ENCODE assay signal across 8 mouse cellular contexts in the genomic region with DNA sequence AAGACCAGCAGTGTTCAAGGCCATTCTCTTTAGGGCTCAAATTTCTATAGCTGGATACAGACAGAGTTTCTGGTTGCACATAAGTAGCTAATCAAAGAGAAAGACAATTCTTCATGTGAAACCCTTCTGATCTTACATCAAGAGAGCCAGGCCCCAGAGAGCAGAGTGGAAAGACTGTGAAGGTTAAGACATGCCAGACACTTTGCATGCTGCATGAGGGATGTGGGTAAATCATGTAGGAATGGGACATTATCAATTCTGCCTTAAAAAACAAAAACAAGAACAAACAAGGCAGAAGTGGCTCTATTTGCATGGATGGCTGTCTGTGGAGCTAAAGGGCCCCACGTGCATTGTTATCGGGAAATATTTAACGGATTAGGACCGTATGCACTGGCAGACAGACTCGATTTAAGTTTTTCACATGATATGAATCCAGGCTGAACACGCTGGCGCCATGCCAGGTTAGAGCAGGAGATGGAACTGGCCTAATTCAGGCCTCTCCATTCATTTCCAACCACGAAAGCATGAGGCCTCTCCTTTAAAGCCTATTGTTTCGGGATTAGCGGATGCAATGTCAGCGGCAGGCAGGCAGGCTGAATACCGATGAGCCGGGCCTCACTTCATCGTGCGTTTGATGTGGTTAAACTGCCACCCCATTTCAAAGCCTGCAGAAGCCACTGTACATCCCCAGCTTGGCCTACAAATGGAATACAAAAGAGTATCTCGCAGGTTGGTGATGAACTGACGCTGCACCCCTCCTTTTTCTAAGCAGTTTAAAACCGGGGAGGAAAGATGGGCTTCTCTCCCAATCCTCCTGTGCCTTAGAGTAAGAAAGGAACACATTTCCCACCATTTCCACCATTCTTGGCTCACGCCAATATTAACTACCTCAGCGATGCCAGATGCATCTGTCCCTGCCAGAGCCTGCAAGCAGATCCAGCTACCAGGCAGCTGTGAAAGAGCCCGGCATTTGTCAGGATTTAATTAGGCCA.
A peak's percentile ranks its signal among the peaks of the same experiment; 100 is the strongest.
DNase-seq lines count a peak whose midpoint lies in the region; ATAC-seq and TF ChIP-seq lines count a peak whose summit lies in the region.

No protein-coding gene starts in this region.

- H3K4me3 ChIP-seq in heart, adult 2 months: no peak overlapping the region
- H3K4me3 ChIP-seq in E14TG2a.4 (replicated peaks; ENCODE audit: low read length): 0 out of 2 replicates have a peak overlapping the region, but pooled peaks have one; percentile 4
- H3K4me3 ChIP-seq in heart, embryonic 16.5 days (ENCODE audit: low read length): no peak overlapping the region
- no peak overlapping the region for H3K4me3 ChIP-seq in limb, embryonic 12.5 days (replicated peaks)
- no peak overlapping the region for H3K4me3 ChIP-seq in stomach, embryonic 14.5 days (ENCODE audit: low read depth, low read length)

- WGBS in heart, adult 2 months: 43% methylated on average over 21 of the region's 21 CpGs
- WGBS in heart, embryonic 16.5 days: 31% methylated on average over 21 of the region's 21 CpGs
- 23% methylated on average over 21 of the region's 21 CpGs for WGBS in limb, embryonic 12.5 days
- WGBS in stomach, embryonic 14.5 days: 32% methylated on average over 21 of the region's 21 CpGs

- no peaks in the 10 kb centered on the region for H3K9me3 ChIP-seq in E14TG2a.4 (ENCODE audit: low read length)
- no peaks in the 10 kb centered on the region for H3K9me3 ChIP-seq in heart, embryonic 16.5 days (replicated peaks; ENCODE audit: control insufficient read depth, low read length)
- H3K9me3 ChIP-seq in limb, embryonic 12.5 days: no peaks in the 10 kb centered on the region
- H3K9me3 ChIP-seq in stomach, embryonic 14.5 days (ENCODE audit: control insufficient read depth, low read depth, low read length): no peaks in the 10 kb centered on the region

- no peaks in the 10 kb centered on the region for H3K27me3 ChIP-seq in heart, adult 2 months (ENCODE audit: control insufficient read depth, insufficient read depth, low read length)
- no peaks in the 10 kb centered on the region for H3K27me3 ChIP-seq in E14TG2a.4 (ENCODE audit: insufficient read depth, low read length)
- no peaks in the 10 kb centered on the region for H3K27me3 ChIP-seq in heart, embryonic 16.5 days (ENCODE audit: control insufficient read depth, insufficient read depth, low read length)
- H3K27me3 ChIP-seq in limb, embryonic 12.5 days: no peaks in the 10 kb centered on the region
- H3K27me3 ChIP-seq in stomach, embryonic 14.5 days (ENCODE audit: control insufficient read depth, insufficient read depth, low read length): no peaks in the 10 kb centered on the region

- no peak overlapping the region for H3K9ac ChIP-seq in heart, adult 2 months (ENCODE audit: low read depth, low read length)
- H3K9ac ChIP-seq in heart, embryonic 16.5 days (ENCODE audit: low read length): no peak overlapping the region
- no peak overlapping the region for H3K9ac ChIP-seq in limb, embryonic 12.5 days (replicated peaks)
- H3K9ac ChIP-seq in stomach, embryonic 14.5 days (replicated peaks; ENCODE audit: low read depth, low read length): no peak overlapping the region

- H3K36me3 ChIP-seq in heart, adult 2 months (ENCODE audit: control insufficient read depth, insufficient read depth, low read length): no peaks in the 10 kb centered on the region
- no peaks in the 10 kb centered on the region for H3K36me3 ChIP-seq in E14TG2a.4 (ENCODE audit: insufficient read depth, low read length)
- H3K36me3 ChIP-seq in heart, embryonic 16.5 days (ENCODE audit: control insufficient read depth, insufficient read depth): no peaks in the 10 kb centered on the region
- H3K36me3 ChIP-seq in limb, embryonic 12.5 days: peaks cover 8% of the 10 kb centered on the region; the same call in 1 of the 2 replicates
- H3K36me3 ChIP-seq in stomach, embryonic 14.5 days (ENCODE audit: control insufficient read depth, insufficient read depth, low read length): no peaks in the 10 kb centered on the region

- intact Hi-C loops in heart, adult 2 months (cut with DNase I): no loop called here

- H3K4me1 ChIP-seq in heart, adult 2 months (ENCODE audit: control insufficient read depth, insufficient read depth, low read length): no peaks in the 10 kb centered on the region
- H3K4me1 ChIP-seq in E14TG2a.4 (replicated peaks; ENCODE audit: low read depth, low read length): peaks cover 43% of the 10 kb centered on the region
- peaks cover 23% of the 10 kb centered on the region for H3K4me1 ChIP-seq in heart, embryonic 16.5 days (ENCODE audit: control insufficient read depth, insufficient read depth, low read length)
- H3K4me1 ChIP-seq in limb, embryonic 12.5 days (replicated peaks): peaks cover 47% of the 10 kb centered on the region
- H3K4me1 ChIP-seq in stomach, embryonic 14.5 days (ENCODE audit: control insufficient read depth, insufficient read depth, low read length): peaks cover 20% of the 10 kb centered on the region

- 0 out of 2 replicates have a peak overlapping the region, but pooled peaks have one; percentile 24 for H3K4me2 ChIP-seq in heart, embryonic 16.5 days (ENCODE audit: low read depth, low read length)
- 0 out of 2 replicates have a peak overlapping the region, but pooled peaks have one; percentile 0 for H3K4me2 ChIP-seq in limb, embryonic 12.5 days
- H3K4me2 ChIP-seq in stomach, embryonic 14.5 days (replicated peaks; ENCODE audit: low read depth, low read length): no peak overlapping the region

- TF ChIP-seq CTCF in heart, adult 2 months (IDR thresholded peaks at IDR 0.05): no peak
- TF ChIP-seq CTCF in E14TG2a.4 (conservative IDR thresholded peaks at IDR 0.05; ENCODE audit: low read length): no peak

- no peak for TF ChIP-seq EP300 in heart, adult 2 months (IDR thresholded peaks at IDR 0.05; ENCODE audit: insufficient read depth, low read depth, low read length)

- peak; percentile 11 to 22 for DNase-seq in heart, adult 2 months
- no peak for DNase-seq in heart, adult 11 months
- peak; percentile 75 for DNase-seq in embryo, embryonic 10 days (ENCODE audit: low spot score)
- DNase-seq in spleen, postnatal 10 days (ENCODE audit: low spot score in 2 of 2): no peak

- 0 out of 2 replicates have a peak, but pooled peaks have one; percentile 5 for ATAC-seq in heart, embryonic 16.5 days (replicated peaks; ENCODE audit: extremely low read depth, insufficient read depth, low FRiP score)
- ATAC-seq in limb, embryonic 12.5 days (ENCODE audit: insufficient number of reproducible peaks, insufficient read depth, low FRiP score, low TSS enrichment, low read depth): 0 out of 2 replicates have a peak, but pooled peaks have one; percentile 50
- peak; percentile 49; the same call in 1 of the 2 replicates for ATAC-seq in stomach, embryonic 14.5 days (ENCODE audit: insufficient number of reproducible peaks, insufficient read depth, low FRiP score, low read depth)

- no peak overlapping the region for H3K27ac ChIP-seq in heart, adult 2 months
- peak overlapping the region; percentile 37 for H3K27ac ChIP-seq in heart, embryonic 16.5 days (ENCODE audit: low read length)
- peak overlapping the region; percentile 54 for H3K27ac ChIP-seq in limb, embryonic 12.5 days
- 0 out of 2 replicates have a peak overlapping the region, but pooled peaks have one; percentile 24 for H3K27ac ChIP-seq in stomach, embryonic 14.5 days (ENCODE audit: low read length)

- H3K79me2 ChIP-seq in heart, adult 2 months (replicated peaks; ENCODE audit: control insufficient read depth, insufficient read depth, low read length): no peaks in the 10 kb centered on the region

- no peak for TF ChIP-seq POLR2A in heart, adult 2 months (IDR thresholded peaks at IDR 0.05; ENCODE audit: insufficient read depth, low read depth, low read length)

Comparison
In these comparisons a context has a peak if more than half of its experiments do, and no peak if none do; other contexts are left out.
1. DNase-seq: peak in heart, adult 2 months (2 of 2) and embryo, embryonic 10 days (single experiment); none in heart, adult 11 months (single experiment) and spleen, postnatal 10 days (0 of 2).
2. Peak in every context shown above with its lines, with median percentiles within 50 percentile points of each other: ATAC-seq.